Mouse (Mus musculus): ENCODE data around the gene Olfr10. TPM values are rescaled to one million over a fixed set of nuclear protein-coding genes. Genes with fewer than 3 reads are reported as not detected.

Gene Olfr10
- not detected in 2 replicates for polyA plus RNA-seq (2014; fragmentation: Nextera tagmentation; extraction: Ambion mirVana)

GRCm38 (mm10) chr11:49304441-49304840 is at the start of gene Olfr10:
TSS of gene Olfr10 (plus strand) at chr11:49304741.
- H3K4me2 ChIP-seq (replicated peaks; ENCODE audit: low read depth, low read length), result no peak within 1 kb of the TSS
- H3K27me3 ChIP-seq (ENCODE audit: control insufficient read depth, insufficient read depth, low read length), result no peaks in the 10 kb centered on the region
- H3K9me3 ChIP-seq (ENCODE audit: control insufficient read depth, low read length), result no peaks in the 10 kb centered on the region
- no peak for ATAC-seq (ENCODE audit: low FRiP score, low TSS enrichment)
- H3K4me3 ChIP-seq (ENCODE audit: low read length), result no peak within 1 kb of the TSS
- H3K9ac ChIP-seq (ENCODE audit: low read depth, low read length), result no peak within 1 kb of the TSS
- H3K4me1 ChIP-seq (ENCODE audit: control insufficient read depth, insufficient read depth, low read length), result no peaks in the 10 kb centered on the region
- H3K27ac ChIP-seq (ENCODE audit: low read depth, low read length), result no peak within 1 kb of the TSS
- no peaks in the 10 kb centered on the region for H3K36me3 ChIP-seq (ENCODE audit: control insufficient read depth, insufficient read depth, low read length)

GRCm38 (mm10) chr11:49259296-49259695 is 45.2 kb upstream of the Olfr10 start:
- peaks cover 45% of the 10 kb centered on the region for H3K36me3 ChIP-seq (ENCODE audit: control insufficient read depth, insufficient read depth, low read length)
- no peak overlapping the region for H3K9ac ChIP-seq (ENCODE audit: low read depth, low read length)
- H3K4me2 ChIP-seq (replicated peaks; ENCODE audit: low read depth, low read length), result no peak overlapping the region
- no peak overlapping the region for H3K27ac ChIP-seq (ENCODE audit: low read depth, low read length)
- WGBS, result 64% methylated on average over 2 of the region's 2 CpGs
- ATAC-seq (ENCODE audit: low FRiP score, low TSS enrichment), result no peak
- no peaks in the 10 kb centered on the region for H3K27me3 ChIP-seq (ENCODE audit: control insufficient read depth, insufficient read depth, low read length)
- H3K4me3 ChIP-seq (ENCODE audit: low read length), result no peak overlapping the region
- H3K9me3 ChIP-seq (ENCODE audit: control insufficient read depth, low read length), result no peaks in the 10 kb centered on the region
- 0 out of 2 replicates have a peak, but pooled peaks cover 2% of the 10 kb centered on the region for H3K4me1 ChIP-seq (ENCODE audit: control insufficient read depth, insufficient read depth, low read length)

GRCm38 (mm10) chr11:49259829-49260228 is 44.7 kb upstream of the Olfr10 start:
- Histone ChIP-seq H3K4me2 (replicated peaks; ENCODE audit: low read depth, low read length) (no peak overlapping the region), H3K4me3 (ENCODE audit: low read length) (no peak overlapping the region), H3K9me3 (ENCODE audit: control insufficient read depth, low read length) (no peaks in the 10 kb centered on the region), H3K36me3 (ENCODE audit: control insufficient read depth, insufficient read depth, low read length) (peaks cover 40% of the 10 kb centered on the region), H3K4me1 (ENCODE audit: control insufficient read depth, insufficient read depth, low read length) (0 out of 2 replicates have a peak, but pooled peaks cover 2% of the 10 kb centered on the region), H3K27me3 (ENCODE audit: control insufficient read depth, insufficient read depth, low read length) (no peaks in the 10 kb centered on the region), H3K27ac (ENCODE audit: low read depth, low read length) (no peak overlapping the region), H3K9ac (ENCODE audit: low read depth, low read length) (no peak overlapping the region)
- 76% methylated on average over 1 of the region's 1 CpGs for WGBS
- ATAC-seq (ENCODE audit: low FRiP score, low TSS enrichment), result no peak

- Histone ChIP-seq H3K4me1 (ENCODE audit: control insufficient read depth, insufficient read depth, low read length) (0 out of 2 replicates have a peak, but pooled peaks cover 2% of the 10 kb centered on the region), H3K36me3 (ENCODE audit: control insufficient read depth, insufficient read depth, low read length) (peaks cover 38% of the 10 kb centered on the region), H3K27ac (ENCODE audit: low read depth, low read length) (no peak overlapping the region), H3K4me2 (replicated peaks; ENCODE audit: low read depth, low read length) (no peak overlapping the region), H3K4me3 (ENCODE audit: low read length) (no peak overlapping the region), H3K27me3 (ENCODE audit: control insufficient read depth, insufficient read depth, low read length) (no peaks in the 10 kb centered on the region), H3K9me3 (ENCODE audit: control insufficient read depth, low read length) (no peaks in the 10 kb centered on the region), H3K9ac (ENCODE audit: low read depth, low read length) (no peak overlapping the region)
- no peak for ATAC-seq (ENCODE audit: low FRiP score, low TSS enrichment)
- 94% methylated on average over 21 of the region's 21 CpGs for WGBS
Measured at GRCm38 (mm10) chr11:49260598-49261312, 43.8 kb upstream of the Olfr10 start.

GRCm38 (mm10) chr11:49261313-49261855 is 43.2 kb upstream of the Olfr10 start:
- no peaks in the 10 kb centered on the region for H3K9me3 ChIP-seq (ENCODE audit: control insufficient read depth, low read length)
- H3K4me2 ChIP-seq (replicated peaks; ENCODE audit: low read depth, low read length), result no peak overlapping the region
- 0 out of 2 replicates have a peak, but pooled peaks cover 2% of the 10 kb centered on the region for H3K4me1 ChIP-seq (ENCODE audit: control insufficient read depth, insufficient read depth, low read length)
- 93% methylated on average over 14 of the region's 14 CpGs for WGBS
- no peak overlapping the region for H3K27ac ChIP-seq (ENCODE audit: low read depth, low read length)
- peaks cover 38% of the 10 kb centered on the region for H3K36me3 ChIP-seq (ENCODE audit: control insufficient read depth, insufficient read depth, low read length)
- no peak overlapping the region for H3K4me3 ChIP-seq (ENCODE audit: low read length)
- no peaks in the 10 kb centered on the region for H3K27me3 ChIP-seq (ENCODE audit: control insufficient read depth, insufficient read depth, low read length)
- H3K9ac ChIP-seq (ENCODE audit: low read depth, low read length), result no peak overlapping the region
- ATAC-seq (ENCODE audit: low FRiP score, low TSS enrichment), result no peak

GRCm38 (mm10) chr11:49262286-49262685 is 42.3 kb upstream of the Olfr10 start:
- H3K4me3 ChIP-seq (ENCODE audit: low read length), result no peak overlapping the region
- H3K4me2 ChIP-seq (replicated peaks; ENCODE audit: low read depth, low read length), result no peak overlapping the region
- no peaks in the 10 kb centered on the region for H3K9me3 ChIP-seq (ENCODE audit: control insufficient read depth, low read length)
- H3K36me3 ChIP-seq (ENCODE audit: control insufficient read depth, insufficient read depth, low read length), result peaks cover 38% of the 10 kb centered on the region
- WGBS, result 90% methylated on average over 5 of the region's 5 CpGs
- no peak overlapping the region for H3K9ac ChIP-seq (ENCODE audit: low read depth, low read length)
- H3K27me3 ChIP-seq (ENCODE audit: control insufficient read depth, insufficient read depth, low read length), result no peaks in the 10 kb centered on the region
- H3K27ac ChIP-seq (ENCODE audit: low read depth, low read length), result no peak overlapping the region
- ATAC-seq (ENCODE audit: low FRiP score, low TSS enrichment), result no peak
- 0 out of 2 replicates have a peak, but pooled peaks cover 2% of the 10 kb centered on the region for H3K4me1 ChIP-seq (ENCODE audit: control insufficient read depth, insufficient read depth, low read length)

- H3K4me3 ChIP-seq (ENCODE audit: low read length), result no peak overlapping the region
Measured at GRCm38 (mm10) chr11:49263149-49263548, 41.4 kb upstream of the Olfr10 start.

GRCm38 (mm10) chr11:49264081-49264480 is 40.5 kb upstream of the Olfr10 start:
- H3K4me3 ChIP-seq (ENCODE audit: low read length), result no peak overlapping the region
- H3K36me3 ChIP-seq (ENCODE audit: control insufficient read depth, insufficient read depth, low read length), result peaks cover 31% of the 10 kb centered on the region
- ATAC-seq (ENCODE audit: low FRiP score, low TSS enrichment), result no peak
- H3K4me2 ChIP-seq (replicated peaks; ENCODE audit: low read depth, low read length), result no peak overlapping the region
- no peaks in the 10 kb centered on the region for H3K4me1 ChIP-seq (ENCODE audit: control insufficient read depth, insufficient read depth, low read length)
- no peak overlapping the region for H3K9ac ChIP-seq (ENCODE audit: low read depth, low read length)
- 94% methylated on average over 7 of the region's 7 CpGs for WGBS
- H3K27me3 ChIP-seq (ENCODE audit: control insufficient read depth, insufficient read depth, low read length), result no peaks in the 10 kb centered on the region
- H3K9me3 ChIP-seq (ENCODE audit: control insufficient read depth, low read length), result no peaks in the 10 kb centered on the region
- H3K27ac ChIP-seq (ENCODE audit: low read depth, low read length), result no peak overlapping the region

More at GRCm38 (mm10) chr11:49263149-49263548, 41.4 kb upstream of the Olfr10 start:
- Histone ChIP-seq H3K36me3 (ENCODE audit: control insufficient read depth, insufficient read depth, low read length) (peaks cover 33% of the 10 kb centered on the region), H3K9me3 (ENCODE audit: control insufficient read depth, low read length) (no peaks in the 10 kb centered on the region), H3K4me2 (replicated peaks; ENCODE audit: low read depth, low read length) (no peak overlapping the region), H3K27ac (ENCODE audit: low read depth, low read length) (no peak overlapping the region), H3K4me1 (ENCODE audit: control insufficient read depth, insufficient read depth, low read length) (0 out of 2 replicates have a peak, but pooled peaks cover 2% of the 10 kb centered on the region), H3K27me3 (ENCODE audit: control insufficient read depth, insufficient read depth, low read length) (no peaks in the 10 kb centered on the region), H3K9ac (ENCODE audit: low read depth, low read length) (no peak overlapping the region)
- 93% methylated on average over 6 of the region's 6 CpGs for WGBS
- no peak for ATAC-seq (ENCODE audit: low FRiP score, low TSS enrichment)

- Histone ChIP-seq H3K9me3 (ENCODE audit: control insufficient read depth, low read length) (no peaks in the 10 kb centered on the region), H3K27me3 (ENCODE audit: control insufficient read depth, insufficient read depth, low read length) (no peaks in the 10 kb centered on the region), H3K27ac (ENCODE audit: low read depth, low read length) (no peak overlapping the region), H3K36me3 (ENCODE audit: control insufficient read depth, insufficient read depth, low read length) (peaks cover 29% of the 10 kb centered on the region), H3K4me1 (ENCODE audit: control insufficient read depth, insufficient read depth, low read length) (no peaks in the 10 kb centered on the region), H3K4me2 (replicated peaks; ENCODE audit: low read depth, low read length) (no peak overlapping the region), H3K9ac (ENCODE audit: low read depth, low read length) (no peak overlapping the region), H3K4me3 (ENCODE audit: low read length) (no peak overlapping the region)
- WGBS, result 78% methylated on average over 11 of the region's 11 CpGs
- no peak for ATAC-seq (ENCODE audit: low FRiP score, low TSS enrichment)
Measured at GRCm38 (mm10) chr11:49264622-49265021, 39.9 kb upstream of the Olfr10 start.
